Mouse (Mus musculus) duodenum, adult 2 months (tissue): ENCODE data around the gene Arap2. TPM values are rescaled to one million over a fixed set of nuclear protein-coding genes. Genes with fewer than 3 reads are reported as not detected.

Experiments
- polyA plus RNA-seq: library from polyadenylated mRNA; depleted of rRNA; stranded (reverse); fragments of >200 nt; gene quantifications from 2 replicates; pipeline ENCODE4 v1.2.3, GENCODE M21; 2012; ENCODE audit warnings: low replicate concordance; rRNA removed

Arap2 gene
- 0.88 and 1.7 TPM in 2 replicates for polyA plus RNA-seq

GRCm38 (mm10) chr5:62765784-62766701 is at the start of gene Arap2:
Gene Arap2, minus strand, starts transcription at chr5:62766159.

GRCm38 (mm10) chr5:62813402-62814071 is 47.6 kb upstream of the Arap2 start, which contains the start of gene Dthd1:
Gene Dthd1, plus strand, starts transcription at chr5:62813823.

Other genes with a start within 250 kb of the Arap2 start
- gene Dthd1, start 47.7 kb upstream of the Arap2 start, polyA plus RNA-seq: not detected in 2 replicates